Mouse (Mus musculus) midbrain, embryonic 11.5 days (tissue): ENCODE data around the gene Mrpl35. TPM values are rescaled to one million over a fixed set of nuclear protein-coding genes. Genes with fewer than 3 reads are reported as not detected.
A peak's percentile ranks its signal among the peaks of the same experiment; 100 is the strongest.

Experiments
- ATAC-seq: fragments of 200-750 bp; cut with Nextera tagmentation; 2 replicates; pipeline ENCODE4 v1.8.0; 2017; ENCODE audit warnings: moderate TSS enrichment, moderate library complexity; ENCODE audit not compliant: low FRiP score
- DNase-seq: peaks from one replicate; pipeline ENCODE4 v3.0.0; 2015; ENCODE audit warnings: low spot score; ENCODE audit errors: missing footprints
- H3K27ac ChIP-seq: fragments of 300-500 bp; sonication (generic); 2 replicates; pipeline ENCODE4 v1.5.1; 2014; ENCODE audit warnings: low read depth, low read length
- H3K27me3 ChIP-seq: fragments of 300-500 bp; sonication (generic); 2 replicates; pipeline ENCODE4 v1.6.1; 2014; ENCODE audit warnings: mild to moderate bottlenecking, low read length, moderate library complexity, mixed read lengths; ENCODE audit not compliant: control insufficient read depth, insufficient read depth
- H3K36me3 ChIP-seq: fragments of 300-500 bp; sonication (generic); 2 replicates; pipeline ENCODE4 v1.6.1; 2014; ENCODE audit warnings: mild to moderate bottlenecking, low read length, moderate library complexity, mixed read lengths; ENCODE audit not compliant: control insufficient read depth, insufficient read depth
- H3K4me1 ChIP-seq: fragments of 300-500 bp; sonication (generic); 2 replicates; pipeline ENCODE4 v1.6.1; 2014; ENCODE audit warnings: low read length; ENCODE audit not compliant: control insufficient read depth, insufficient read depth
- H3K4me2 ChIP-seq: fragments of 300-500 bp; sonication (generic); 2 replicates; pipeline ENCODE4 v1.6.1; 2014; ENCODE audit warnings: mild to moderate bottlenecking, moderate library complexity
- H3K4me3 ChIP-seq: fragments of 300-500 bp; sonication (generic); 2 replicates; pipeline ENCODE4 v1.5.1; 2014; ENCODE audit warnings: low read depth, low read length
- H3K9ac ChIP-seq: fragments of 300-500 bp; sonication (generic); 2 replicates; pipeline ENCODE4 v1.6.1; 2014; ENCODE audit warnings: low read length
- H3K9me3 ChIP-seq: fragments of 300-500 bp; sonication (generic); 2 replicates; pipeline ENCODE4 v1.6.1; 2016; ENCODE audit warnings: low read length; ENCODE audit not compliant: control insufficient read depth
- WGBS: fragments of 180-500 bp; shearing (Covaris S2); extraction: QIAGEN DNeasy Blood & Tissue Kit; methylation state at CpG from one replicate; pipeline ENCODE4 v1.1.7; 2014; 5-methylcytosine and 5-hydroxymethylcytosine counted together
- polyA plus RNA-seq: library from polyadenylated mRNA; unstranded; fragments of >200 nt; fragmentation: Nextera tagmentation; extraction: Ambion mirVana; gene quantifications from 2 replicates; pipeline ENCODE4 v1.2.1, GENCODE M21; 2014

Gene Mrpl35
- polyA plus RNA-seq, 1 experiment from 2014 or later, result 58.0 TPM

- Histone ChIP-seq H3K27me3 (no peaks in the 10 kb centered on the region), H3K9me3 (no peaks in the 10 kb centered on the region), H3K27ac (no peak overlapping the region), H3K4me2 (no peak overlapping the region), H3K4me3 (no peak overlapping the region), H3K9ac (no peak overlapping the region), H3K36me3 (no peaks in the 10 kb centered on the region), H3K4me1 (no peaks in the 10 kb centered on the region)
- 28% methylated on average over 12 of the region's 12 CpGs for WGBS
- DNase-seq (peak; percentile 94), ATAC-seq (peak; percentile 89)
Measured at GRCm38 (mm10) chr6:71804061-71804829, 22.5 kb downstream of the Mrpl35 start.

GRCm38 (mm10) chr6:71803609-71804008 lies 23.2 kb downstream of the Mrpl35 start:
- Histone ChIP-seq H3K9me3 (no peaks in the 10 kb centered on the region), H3K9ac (no peak overlapping the region), H3K36me3 (no peaks in the 10 kb centered on the region), H3K4me3 (no peak overlapping the region), H3K4me1 (no peaks in the 10 kb centered on the region), H3K4me2 (no peak overlapping the region), H3K27me3 (no peaks in the 10 kb centered on the region), H3K27ac (no peak overlapping the region)
- DNase-seq, result peak; percentile 80
- ATAC-seq, result peak; percentile 43; the same call in 1 of the 2 replicates
- WGBS, result 100% methylated on average over 1 of the region's 1 CpGs

- Histone ChIP-seq H3K4me2 (no peak overlapping the region), H3K4me1 (no peaks in the 10 kb centered on the region), H3K4me3 (no peak overlapping the region), H3K36me3 (no peaks in the 10 kb centered on the region), H3K9me3 (no peaks in the 10 kb centered on the region), H3K9ac (no peak overlapping the region), H3K27me3 (no peaks in the 10 kb centered on the region), H3K27ac (no peak overlapping the region)
- ATAC-seq (no peak), DNase-seq (peak; percentile 64)
- 76% methylated on average over 10 of the region's 10 CpGs for WGBS
Measured at GRCm38 (mm10) chr6:71801714-71802094, 25.1 kb downstream of the Mrpl35 start.

GRCm38 (mm10) chr6:71801011-71801713 lies 25.6 kb downstream of the Mrpl35 start:
- Histone ChIP-seq H3K27ac (no peak overlapping the region), H3K27me3 (no peaks in the 10 kb centered on the region), H3K4me1 (no peaks in the 10 kb centered on the region), H3K4me2 (no peak overlapping the region), H3K9me3 (no peaks in the 10 kb centered on the region), H3K36me3 (no peaks in the 10 kb centered on the region), H3K9ac (no peak overlapping the region), H3K4me3 (no peak overlapping the region)
- 63% methylated on average over 7 of the region's 7 CpGs for WGBS
- no peak for ATAC-seq
- peak; percentile 45 for DNase-seq

- ATAC-seq, result no peak
Measured at GRCm38 (mm10) chr6:71799391-71799790, 27.4 kb downstream of the Mrpl35 start.

GRCm38 (mm10) chr6:71791771-71792170 lies 35.0 kb downstream of the Mrpl35 start:
- H3K27me3 ChIP-seq, result no peaks in the 10 kb centered on the region
- H3K27ac ChIP-seq, result no peak overlapping the region
- H3K4me3 ChIP-seq, result no peak overlapping the region
- ATAC-seq (no peak), DNase-seq (no peak)
- no peaks in the 10 kb centered on the region for H3K4me1 ChIP-seq
- no peaks in the 10 kb centered on the region for H3K36me3 ChIP-seq
- H3K9me3 ChIP-seq, result no peaks in the 10 kb centered on the region
- H3K9ac ChIP-seq, result no peak overlapping the region
- no peak overlapping the region for H3K4me2 ChIP-seq
- 92% methylated on average over 6 of the region's 6 CpGs for WGBS

More at GRCm38 (mm10) chr6:71799391-71799790, 27.4 kb downstream of the Mrpl35 start:
- no peak overlapping the region for H3K9ac ChIP-seq
- no peak overlapping the region for H3K27ac ChIP-seq
- peak; percentile 44 for DNase-seq
- no peak overlapping the region for H3K4me2 ChIP-seq
- H3K4me3 ChIP-seq, result no peak overlapping the region
- no peaks in the 10 kb centered on the region for H3K36me3 ChIP-seq
- H3K9me3 ChIP-seq, result no peaks in the 10 kb centered on the region
- WGBS, result 92% methylated on average over 3 of the region's 3 CpGs
- H3K27me3 ChIP-seq, result no peaks in the 10 kb centered on the region
- H3K4me1 ChIP-seq, result no peaks in the 10 kb centered on the region

- WGBS, result 85% methylated on average over 9 of the region's 9 CpGs
- no peaks in the 10 kb centered on the region for H3K36me3 ChIP-seq
- H3K4me3 ChIP-seq, result no peak overlapping the region
- no peak overlapping the region for H3K4me2 ChIP-seq
- no peaks in the 10 kb centered on the region for H3K4me1 ChIP-seq
- no peaks in the 10 kb centered on the region for H3K27me3 ChIP-seq
- ATAC-seq, result no peak
- no peak overlapping the region for H3K9ac ChIP-seq
- H3K27ac ChIP-seq, result no peak overlapping the region
- DNase-seq, result no peak
- no peaks in the 10 kb centered on the region for H3K9me3 ChIP-seq
Measured at GRCm38 (mm10) chr6:71788348-71788747, 38.4 kb downstream of the Mrpl35 start.

GRCm38 (mm10) chr6:71783165-71783564 lies 43.6 kb downstream of the Mrpl35 start:
- no peak overlapping the region for H3K9ac ChIP-seq

GRCm38 (mm10) chr6:71780431-71780830 lies 46.3 kb downstream of the Mrpl35 start:
- Histone ChIP-seq H3K9me3 (no peaks in the 10 kb centered on the region), H3K27me3 (no peaks in the 10 kb centered on the region), H3K9ac (no peak overlapping the region), H3K4me2 (no peak overlapping the region), H3K4me3 (no peak overlapping the region), H3K4me1 (no peaks in the 10 kb centered on the region), H3K27ac (no peak overlapping the region), H3K36me3 (no peaks in the 10 kb centered on the region)
- DNase-seq, result peak; percentile 61
- 97% methylated on average over 7 of the region's 7 CpGs for WGBS
- no peak for ATAC-seq

More at GRCm38 (mm10) chr6:71783165-71783564, 43.6 kb downstream of the Mrpl35 start:
- H3K4me3 ChIP-seq, result no peak overlapping the region
- no peaks in the 10 kb centered on the region for H3K36me3 ChIP-seq
- WGBS, result 88% methylated on average over 5 of the region's 5 CpGs
- H3K27ac ChIP-seq, result no peak overlapping the region
- no peaks in the 10 kb centered on the region for H3K9me3 ChIP-seq
- no peaks in the 10 kb centered on the region for H3K27me3 ChIP-seq
- ATAC-seq, result no peak
- H3K4me1 ChIP-seq, result no peaks in the 10 kb centered on the region
- no peak for DNase-seq
- no peak overlapping the region for H3K4me2 ChIP-seq
